Mouse (Mus musculus) testis, adult 2 months (tissue): ENCODE measurements around the gene Zc3h12a. TPM values are rescaled to one million over a fixed set of nuclear protein-coding genes. Genes with fewer than 3 reads are reported as not detected.
A peak's percentile ranks its signal among the peaks of the same experiment; 100 is the strongest.

ENCODE experiments used
- H3K27ac ChIP-seq: fragments of 200-500 bp; 2 replicates; pipeline ENCODE4 v1.5.1; 2012; ENCODE audit warnings: low read depth, low read length; ENCODE audit not compliant: control insufficient read depth, insufficient read depth
- H3K27me3 ChIP-seq: fragments of 200-500 bp; 2 replicates; pipeline ENCODE4 v1.6.1; 2012; ENCODE audit warnings: mild to moderate bottlenecking, low read length, moderate library complexity; ENCODE audit not compliant: control insufficient read depth, insufficient read depth
- H3K36me3 ChIP-seq: fragments of 200-500 bp; 2 replicates; pipeline ENCODE4 v1.6.1; 2012; ENCODE audit warnings: mild to moderate bottlenecking, low read length; ENCODE audit not compliant: control insufficient read depth, insufficient read depth
- H3K4me1 ChIP-seq: fragments of 200-500 bp; 2 replicates; pipeline ENCODE4 v1.6.1; 2012; ENCODE audit warnings: low read length; ENCODE audit not compliant: control insufficient read depth, insufficient read depth
- H3K4me3 ChIP-seq: fragments of 200-500 bp; 2 replicates; pipeline ENCODE4 v1.5.1; 2012; ENCODE audit warnings: low read depth, mild to moderate bottlenecking, low read length, moderate library complexity, mixed read lengths; ENCODE audit not compliant: control insufficient read depth
- CTCF ChIP-seq: fragments of 200-500 bp; IDR thresholded peaks from 2 replicates; pipeline ENCODE4 v1.5.1; 2012; ENCODE audit warnings: low read depth, mild to moderate bottlenecking, inconsistent platforms, low read length, moderate library complexity; ENCODE audit not compliant: control insufficient read depth, insufficient read depth, insufficient replicate concordance
- POLR2A ChIP-seq: fragments of 200-500 bp; IDR thresholded peaks from 2 replicates; pipeline ENCODE4 v1.6.1; 2012; ENCODE audit warnings: low read depth, mild to moderate bottlenecking, inconsistent platforms, low read length, moderate library complexity; ENCODE audit not compliant: control insufficient read depth
- polyA plus RNA-seq: library from polyadenylated mRNA; depleted of rRNA; stranded (reverse); fragments of >200 nt; gene quantifications from 2 replicates; pipeline ENCODE4 v1.2.3, GENCODE M21; 2012

The Zc3h12a gene
- polyA plus RNA-seq, 1 experiment: 1.4 TPM

DNA sequence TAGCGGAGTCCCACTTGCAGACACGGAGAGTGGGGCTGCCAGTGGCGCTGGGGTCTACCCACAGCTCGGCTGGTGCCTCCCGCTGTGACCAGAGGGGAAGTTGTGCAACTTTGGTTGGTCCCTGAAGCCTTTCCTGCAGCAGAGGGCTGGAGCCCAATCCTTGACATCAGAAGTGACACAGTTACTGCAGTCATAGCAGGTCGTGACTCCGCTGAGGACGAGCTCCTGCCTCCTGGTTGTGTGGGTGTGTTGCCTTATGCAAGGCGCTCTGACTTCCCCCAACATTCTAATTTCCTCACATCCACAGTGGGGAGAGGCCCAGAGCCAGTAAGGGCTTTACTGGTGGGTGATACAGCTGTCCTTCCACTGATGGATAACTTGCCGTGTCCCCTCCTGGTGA lies 17.6 kb upstream of the Zc3h12a start:
- H3K27ac ChIP-seq: no peak overlapping the region
- no peaks in the 10 kb centered on the region for H3K36me3 ChIP-seq
- H3K27me3 ChIP-seq: no peaks in the 10 kb centered on the region
- TF ChIP-seq CTCF (no peak), POLR2A (no peak)
- H3K4me1 ChIP-seq: peaks cover 5% of the 10 kb centered on the region
- peak overlapping the region; percentile 74 for H3K4me3 ChIP-seq

GRCm38 (mm10) chr4:125144627-125145026 lies 17.0 kb upstream of the Zc3h12a start:
- Histone ChIP-seq H3K27ac (no peak overlapping the region), H3K4me3 (no peak overlapping the region; the same call in 1 of the 2 replicates), H3K4me1 (peaks cover 5% of the 10 kb centered on the region), H3K27me3 (no peaks in the 10 kb centered on the region), H3K36me3 (no peaks in the 10 kb centered on the region)
- TF ChIP-seq CTCF (no peak), POLR2A (no peak)

DNA sequence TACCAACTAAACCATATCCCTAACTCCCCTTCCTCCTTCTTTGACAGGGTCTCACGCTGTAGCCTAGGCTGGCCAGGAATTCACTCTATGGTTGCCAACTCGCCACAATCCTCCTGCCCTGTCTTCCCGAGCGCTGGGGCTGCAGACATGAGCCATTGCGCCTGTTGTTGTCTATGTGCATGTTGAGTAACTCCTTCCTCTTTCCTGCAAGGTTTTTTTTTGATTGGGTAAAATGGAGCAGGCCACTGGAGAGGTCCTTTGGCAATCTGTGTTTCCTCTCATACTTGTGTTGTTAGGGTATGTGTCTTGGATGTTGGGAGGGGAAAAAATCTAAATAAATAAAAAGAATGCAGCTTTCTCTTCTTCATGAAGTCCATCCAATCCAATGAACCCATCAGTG lies 16.6 kb upstream of the Zc3h12a start:
- H3K36me3 ChIP-seq: no peaks in the 10 kb centered on the region
- H3K4me3 ChIP-seq: no peak overlapping the region
- H3K4me1 ChIP-seq: peaks cover 5% of the 10 kb centered on the region
- TF ChIP-seq CTCF: no peak
- TF ChIP-seq POLR2A: no peak
- H3K27me3 ChIP-seq: no peaks in the 10 kb centered on the region
- H3K27ac ChIP-seq: no peak overlapping the region

GRCm38 (mm10) chr4:125138321-125138720 lies 10.7 kb upstream of the Zc3h12a start:
- H3K27ac ChIP-seq: no peak overlapping the region
- H3K4me1 ChIP-seq: no peaks in the 10 kb centered on the region; the same call in 1 of the 2 replicates
- TF ChIP-seq POLR2A: no peak
- TF ChIP-seq CTCF: no peak
- H3K4me3 ChIP-seq: no peak overlapping the region
- no peaks in the 10 kb centered on the region for H3K36me3 ChIP-seq
- no peaks in the 10 kb centered on the region for H3K27me3 ChIP-seq

GRCm38 (mm10) chr4:125136303-125136888 lies 8.8 kb upstream of the Zc3h12a start:
- TF ChIP-seq POLR2A: no peak
- TF ChIP-seq CTCF: no peak
- Histone ChIP-seq H3K4me1 (no peaks in the 10 kb centered on the region; the same call in 1 of the 2 replicates), H3K36me3 (no peaks in the 10 kb centered on the region), H3K4me3 (no peak overlapping the region), H3K27me3 (no peaks in the 10 kb centered on the region), H3K27ac (no peak overlapping the region)

GRCm38 (mm10) chr4:125135076-125135855 lies 7.6 kb upstream of the Zc3h12a start:
- H3K27me3 ChIP-seq: no peaks in the 10 kb centered on the region
- TF ChIP-seq POLR2A (no peak), CTCF (no peak)
- H3K27ac ChIP-seq: no peak overlapping the region
- H3K4me1 ChIP-seq: no peaks in the 10 kb centered on the region; the same call in 1 of the 2 replicates
- no peak overlapping the region for H3K4me3 ChIP-seq
- H3K36me3 ChIP-seq: no peaks in the 10 kb centered on the region

- H3K27ac ChIP-seq: no peak overlapping the region
- TF ChIP-seq POLR2A (no peak), CTCF (no peak)
- no peaks in the 10 kb centered on the region for H3K27me3 ChIP-seq
- H3K36me3 ChIP-seq: no peaks in the 10 kb centered on the region
- H3K4me3 ChIP-seq: no peak overlapping the region
- H3K4me1 ChIP-seq: no peaks in the 10 kb centered on the region; the same call in 1 of the 2 replicates
These were observed 7.0 kb upstream of the Zc3h12a start for GRCm38 (mm10) chr4:125134631-125135030.

GRCm38 (mm10) chr4:125134192-125134591 lies 6.6 kb upstream of the Zc3h12a start:
- Histone ChIP-seq H3K4me1 (no peaks in the 10 kb centered on the region; the same call in 1 of the 2 replicates), H3K4me3 (no peak overlapping the region), H3K27ac (no peak overlapping the region), H3K36me3 (no peaks in the 10 kb centered on the region), H3K27me3 (no peaks in the 10 kb centered on the region)
- TF ChIP-seq POLR2A: no peak
